Mouse (Mus musculus) stomach, postnatal 0 days (tissue): ENCODE measurements around the gene Lemd1.

Experiments used
- CTCF ChIP-seq: IDR thresholded peaks from 2 replicates; pipeline ENCODE4 v1.5.1; 2016; ENCODE audit warnings: antibody characterized with exemption, low read depth, mild to moderate bottlenecking, moderate library complexity
- EP300 ChIP-seq: optimal IDR thresholded peaks from 2 replicates; pipeline ENCODE3; 2016; ENCODE audit warnings: antibody characterized with exemption

DNA sequence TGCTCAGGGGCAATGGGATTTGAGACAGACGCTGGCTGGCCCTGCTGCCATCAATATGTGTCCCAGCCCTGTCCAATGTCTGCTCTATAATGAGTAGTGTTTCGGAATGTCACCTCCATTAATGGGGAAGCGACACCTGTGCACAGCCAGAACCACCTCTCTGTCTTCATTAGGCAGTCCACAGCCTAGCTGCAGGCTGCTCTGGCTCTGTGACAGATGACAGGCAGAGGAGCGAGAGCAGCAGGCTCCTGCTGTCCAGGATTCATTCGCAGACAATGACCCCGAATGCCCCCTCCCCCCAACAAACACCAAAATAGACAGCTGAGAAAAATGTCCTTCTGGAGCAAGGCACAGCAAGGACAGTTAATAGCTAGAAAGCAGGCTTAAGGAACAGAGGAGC, 21.8 kb downstream of the Lemd1 start:
- TF ChIP-seq CTCF (no peak), EP300 (no peak)
